In genomic region chr11:32903970-32904369, GRCm38 (mm10) we compare ENCODE assay signal across 18 mouse cellular contexts.
A peak's percentile ranks its signal among the peaks of the same experiment; 100 is the strongest.
DNase-seq lines count a peak whose midpoint lies in the region; ATAC-seq and TF ChIP-seq lines count a peak whose summit lies in the region.
"Had no signal": no experiment of that assay in that cellular context is flagged by ENCODE, and none has a peak within 500 bp of the region (broad histone marks: within the 10 kb centered on the region; RNA-seq: fewer than 3 reads in every experiment).

No protein-coding gene starts in this region.

- H3K4me1 ChIP-seq in cerebellum, adult 2 months (ENCODE audit: control insufficient read depth, insufficient read depth, low read length), result peaks cover 36% of the 10 kb centered on the region
- peaks cover 8% of the 10 kb centered on the region for H3K4me1 ChIP-seq in hindbrain, embryonic 13.5 days (replicated peaks)
- H3K4me1 ChIP-seq: forebrain, embryonic 12.5 days had no signal

- peak; percentile 34 for DNase-seq in cerebellum, adult 11 months
- peak; percentile 63 to 78 for DNase-seq in cerebellum, adult 2 months
- DNase-seq in cerebellum, postnatal 10 days, result peak; percentile 57 to 71
- no peak for DNase-seq in urinary bladder, postnatal 14 days (ENCODE audit: low spot score)
- DNase-seq in Muller cell, postnatal 12 days (ENCODE audit: inconsistent ontology term), result no peak
- DNase-seq: adrenal gland, adult 8-10 months; adrenal gland, postnatal 36 days; forebrain, postnatal 0 days; gastrocnemius, postnatal 14 days; heart, adult 2 months; kidney, adult 9 months had no signal

- no peaks in the 10 kb centered on the region for H3K27me3 ChIP-seq in cerebellum, adult 2 months (ENCODE audit: control insufficient read depth, insufficient read depth, low read length)
- no peaks in the 10 kb centered on the region for H3K27me3 ChIP-seq in hindbrain, embryonic 13.5 days
- H3K27me3 ChIP-seq: forebrain, embryonic 12.5 days; hindbrain, embryonic 15.5 days had no signal

- no peaks in the 10 kb centered on the region for H3K36me3 ChIP-seq in hindbrain, embryonic 13.5 days
- H3K36me3 ChIP-seq: embryonic facial prominence, embryonic 13.5 days; forebrain, embryonic 12.5 days; heart, embryonic 12.5 days; hindbrain, embryonic 10.5 days; hindbrain, embryonic 15.5 days had no signal

- TF ChIP-seq CTCF in cerebellum, adult 2 months (IDR thresholded peaks at IDR 0.05; ENCODE audit: borderline replicate concordance, insufficient read depth, low read depth, low read length), result no peak

- no peak overlapping the region for H3K9ac ChIP-seq in hindbrain, embryonic 13.5 days
- H3K9ac ChIP-seq: embryonic facial prominence, embryonic 13.5 days; forebrain, embryonic 12.5 days; forebrain, postnatal 0 days; heart, embryonic 12.5 days; hindbrain, embryonic 15.5 days had no signal

- no peak overlapping the region for H3K4me3 ChIP-seq in cerebellum, adult 2 months (replicated peaks; ENCODE audit: insufficient read depth, low read depth, low read length)
- no peak overlapping the region for H3K4me3 ChIP-seq in hindbrain, embryonic 13.5 days
- H3K4me3 ChIP-seq: embryonic facial prominence, embryonic 13.5 days; forebrain, embryonic 12.5 days; heart, adult 2 months; heart, embryonic 12.5 days; hindbrain, embryonic 10.5 days; hindbrain, embryonic 15.5 days had no signal

- no peak for ATAC-seq in hindbrain, embryonic 13.5 days (ENCODE audit: low FRiP score)
- ATAC-seq: intestine, embryonic 16.5 days had no signal

- H3K27ac ChIP-seq in cerebellum, adult 2 months (ENCODE audit: insufficient read depth, low read length), result no peak overlapping the region
- H3K27ac ChIP-seq in hindbrain, embryonic 13.5 days, result no peak overlapping the region
- H3K27ac ChIP-seq: embryonic facial prominence, embryonic 13.5 days; forebrain, embryonic 12.5 days; heart, adult 2 months; hindbrain, embryonic 10.5 days; hindbrain, embryonic 15.5 days had no signal

- no peak for TF ChIP-seq POLR2A in cerebellum, adult 2 months (IDR thresholded peaks at IDR 0.05; ENCODE audit: borderline replicate concordance, insufficient read depth, low read length)

- H3K4me2 ChIP-seq in hindbrain, embryonic 13.5 days, result no peak overlapping the region
- H3K4me2 ChIP-seq: embryonic facial prominence, embryonic 13.5 days; forebrain, embryonic 12.5 days; heart, embryonic 12.5 days; hindbrain, embryonic 15.5 days had no signal

- H3K9me3 ChIP-seq in hindbrain, embryonic 13.5 days, result no peaks in the 10 kb centered on the region
- H3K9me3 ChIP-seq: embryonic facial prominence, embryonic 13.5 days; forebrain, embryonic 12.5 days; heart, embryonic 12.5 days; hindbrain, embryonic 10.5 days; hindbrain, embryonic 15.5 days had no signal

Comparison
In these comparisons a context has a peak if more than half of its experiments do, and no peak if none do; other contexts are left out.
1. DNase-seq: peak in cerebellum, adult 11 months (single experiment), cerebellum, adult 2 months (2 of 2) and cerebellum, postnatal 10 days (2 of 2); none in urinary bladder, postnatal 14 days (single experiment) and Muller cell, postnatal 12 days (single experiment).